Mouse (Mus musculus) frontal cortex, postnatal 25 days (tissue): ENCODE results near the gene Tbcel.

Experiments used
- DNase-seq, 2 experiments: peaks; one replicate each; pipeline ENCODE4 v3.0.0; 2022; ENCODE audit warnings: low spot score in 2 of 2

Gene Tbcel

DNA sequence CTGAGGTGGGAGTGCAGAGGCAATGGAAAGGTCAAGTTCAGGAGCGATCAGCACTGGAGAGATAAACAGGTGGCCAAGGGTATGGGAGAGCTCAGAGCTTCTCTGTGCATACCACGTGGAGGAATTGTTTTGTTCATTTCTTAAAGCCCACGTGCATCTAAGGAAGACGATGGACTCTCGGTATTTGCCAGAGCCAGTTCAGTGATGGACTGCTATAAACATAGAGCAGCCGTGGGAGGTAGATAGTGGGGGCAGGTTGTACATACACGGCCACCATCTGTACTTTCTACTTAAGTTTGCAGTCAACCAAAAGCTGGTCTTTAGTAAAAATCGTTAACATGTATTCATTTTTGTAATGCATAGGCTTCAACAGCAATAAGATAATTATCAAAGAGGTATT, 65.5 kb downstream of the Tbcel start:
- DNase-seq: no peak

DNA sequence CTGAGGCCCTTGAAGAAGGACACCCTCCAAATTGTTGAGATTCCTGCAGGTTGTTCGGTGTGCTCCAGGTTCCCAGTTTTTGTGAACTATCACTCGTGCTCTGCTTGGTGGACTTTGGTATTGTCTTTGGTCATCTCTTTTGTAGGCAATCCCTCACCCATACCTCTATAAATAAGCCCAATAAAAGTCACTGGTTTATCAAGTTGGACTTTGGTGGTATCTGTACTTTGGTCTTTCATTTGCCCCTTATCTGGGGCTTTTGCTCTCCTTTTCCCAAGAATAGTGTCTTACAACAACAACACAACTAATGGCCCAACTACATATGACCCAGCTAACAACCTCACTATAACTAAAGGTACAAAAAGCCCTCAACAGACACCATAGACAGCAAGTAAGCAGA, 66.4 kb downstream of the Tbcel start:
- no peak for DNase-seq

DNA sequence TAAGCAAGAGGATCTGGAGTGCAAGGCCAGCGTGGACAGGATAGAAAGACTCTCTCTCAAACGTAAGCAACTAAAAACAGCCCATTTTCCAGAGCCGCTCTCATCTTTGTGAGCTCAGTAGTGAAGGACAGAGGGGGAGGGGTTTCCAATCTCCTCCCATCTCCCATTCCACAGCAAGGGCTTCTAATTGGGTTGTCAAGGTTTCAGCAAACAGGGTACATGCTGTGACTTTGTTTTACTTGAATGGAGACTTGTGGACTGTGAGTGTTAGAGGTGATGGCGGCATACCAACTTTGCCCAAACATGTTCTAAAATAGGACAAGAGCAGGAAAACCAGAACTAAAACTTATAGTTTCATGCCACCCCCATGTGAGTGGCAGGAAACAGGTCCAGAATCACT, 68.2 kb downstream of the Tbcel start:
- DNase-seq: no peak

DNA sequence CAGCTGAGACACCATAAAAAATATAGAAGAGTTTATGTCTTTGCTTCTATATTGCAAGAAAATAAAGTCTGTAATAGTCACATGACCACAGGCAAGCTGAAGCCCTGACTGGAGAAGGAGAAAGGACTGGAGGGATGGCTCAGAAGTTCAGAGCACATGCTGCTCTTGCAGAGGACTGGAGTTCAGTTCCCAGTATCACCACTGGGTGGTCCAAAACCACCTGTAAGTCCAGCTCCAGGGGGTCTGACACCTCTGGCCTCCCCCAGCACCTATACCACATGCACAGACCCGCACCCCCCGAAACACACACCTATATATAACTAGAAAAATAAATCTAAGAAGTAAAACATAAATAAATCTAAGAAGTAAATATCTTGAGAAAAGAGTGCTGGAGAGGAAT, 75.5 kb downstream of the Tbcel start:
- DNase-seq: no peak

DNA sequence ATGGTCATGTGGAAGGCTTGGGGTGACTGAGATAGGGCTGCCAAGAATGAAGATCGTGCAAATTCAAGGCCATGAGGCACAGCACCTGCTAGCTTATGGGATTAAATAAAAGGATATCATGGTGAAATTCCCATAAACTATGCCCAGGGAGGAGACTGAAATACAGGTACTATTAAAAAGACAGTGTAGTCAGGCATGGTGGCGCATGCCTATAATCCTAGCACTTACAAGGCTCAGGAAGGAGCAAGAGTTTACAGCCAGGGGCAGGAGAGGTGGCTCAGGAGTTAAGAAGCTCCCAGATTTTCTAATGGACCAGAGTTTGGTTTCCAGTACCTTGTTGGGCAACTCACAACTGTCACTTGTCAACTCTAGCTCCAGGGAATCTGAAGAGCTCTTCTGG, 76.0 kb downstream of the Tbcel start:
- DNase-seq: no peak

DNA sequence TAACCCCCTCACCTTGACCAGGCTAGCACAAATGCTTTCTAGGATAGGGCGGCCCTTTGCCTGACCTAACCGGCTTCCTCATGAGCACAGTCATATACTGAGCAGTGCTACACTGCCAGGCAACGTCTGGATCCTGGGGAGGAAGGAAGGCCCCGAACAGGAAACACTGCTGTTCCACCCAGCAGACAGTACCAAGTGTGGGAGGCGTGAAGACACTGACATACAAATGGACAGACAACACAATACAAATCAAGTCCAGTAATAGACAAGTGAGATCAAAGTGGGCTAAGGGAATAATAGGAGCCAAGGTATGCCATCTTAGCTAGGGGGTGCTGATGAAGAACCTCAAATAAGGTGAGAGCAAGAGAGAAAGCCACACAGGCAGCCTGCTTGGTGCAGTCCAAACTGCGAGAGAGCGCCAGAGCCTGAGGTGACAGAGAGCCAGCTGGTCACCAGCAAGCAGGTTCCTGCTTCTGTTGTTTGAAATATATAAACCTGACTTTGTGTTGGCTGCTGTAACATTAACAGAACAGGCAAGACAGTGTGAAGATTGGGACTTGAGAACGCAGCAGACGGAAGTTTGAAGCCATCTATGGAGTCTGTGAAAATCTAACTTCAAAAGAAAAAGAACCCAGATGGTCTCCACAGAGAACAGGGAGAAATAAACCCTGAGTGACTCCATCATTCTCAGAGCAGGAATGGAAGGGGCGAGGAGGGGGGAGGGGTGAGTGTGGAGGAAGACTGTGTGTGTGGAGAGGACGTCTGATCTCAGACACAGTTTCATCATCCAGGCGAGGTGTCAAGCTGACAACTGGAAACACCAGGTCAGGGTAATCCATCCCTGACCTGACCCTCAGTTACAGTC, 79.3 kb downstream of the Tbcel start:
- no peak for DNase-seq

DNA sequence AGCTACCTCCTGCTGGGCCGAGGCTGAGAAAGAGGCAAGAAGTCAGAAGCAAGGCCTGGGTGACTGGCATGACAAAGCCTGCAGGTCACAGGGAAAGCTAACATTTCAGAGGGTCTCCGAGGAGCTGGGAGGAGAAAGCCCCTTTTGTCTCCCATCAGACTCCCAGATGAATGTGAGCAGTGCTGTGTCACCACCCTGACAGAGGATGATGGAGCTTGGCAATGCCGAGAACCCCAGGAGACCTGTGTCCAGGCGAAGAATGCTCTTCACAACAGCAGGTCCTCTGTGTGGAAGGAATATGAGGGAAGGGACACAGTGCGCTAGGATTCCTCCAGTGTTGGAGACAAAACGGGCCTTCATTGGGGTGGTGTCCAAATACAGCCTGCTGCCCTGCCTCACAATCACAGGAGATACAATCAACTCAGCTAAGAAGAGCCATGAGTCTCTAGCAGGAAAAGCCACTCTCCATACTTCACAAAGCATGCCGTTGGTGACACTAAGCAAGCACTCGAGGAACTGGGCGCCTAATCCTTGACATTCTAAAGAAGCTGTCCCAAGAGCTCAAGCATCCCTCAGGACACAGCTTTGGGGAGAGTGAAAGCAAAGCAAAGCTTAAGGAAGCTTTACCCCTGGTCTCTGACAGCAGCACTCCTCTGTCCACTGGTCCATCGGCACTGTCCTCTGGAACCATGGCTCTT, 80.8 kb downstream of the Tbcel start:
- DNase-seq: no peak

DNA sequence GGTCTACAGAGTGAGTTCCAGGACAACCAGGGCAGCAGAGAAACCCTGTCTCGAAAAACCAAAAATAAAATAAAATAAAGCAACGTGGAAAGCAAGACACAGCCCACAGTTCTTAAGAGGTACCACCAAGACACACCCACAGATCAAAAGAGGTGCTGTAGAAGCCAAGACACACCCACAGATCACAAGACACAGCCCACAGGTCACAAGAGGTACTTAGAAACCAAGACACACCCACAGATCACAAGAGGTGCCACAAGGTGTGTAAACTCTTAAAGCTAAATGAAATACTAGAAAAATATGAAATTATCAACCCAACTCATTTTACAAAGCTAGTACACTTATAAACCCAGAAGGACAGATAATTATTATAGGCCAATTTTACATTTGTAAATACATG, 84.0 kb downstream of the Tbcel start:
- DNase-seq: no peak

DNA sequence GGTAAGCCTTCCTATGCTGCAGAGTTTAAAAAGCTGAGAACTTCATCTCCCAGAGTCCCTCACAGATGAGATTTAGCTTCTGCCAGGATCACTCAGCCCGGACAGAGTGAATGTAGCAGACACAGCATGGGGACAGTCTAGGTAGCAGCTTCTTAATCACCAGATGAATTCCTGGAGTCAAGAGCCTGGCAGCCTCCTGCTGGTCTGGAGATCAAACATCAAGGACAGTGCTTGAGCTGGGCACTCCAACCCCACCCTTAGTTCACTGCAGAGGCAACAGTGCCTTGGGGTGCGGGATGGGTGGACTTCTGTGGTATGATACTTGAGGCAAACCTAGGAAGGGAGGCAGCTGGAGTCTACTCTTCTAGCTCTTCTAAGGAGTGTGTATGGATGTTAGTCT, 87.9 kb downstream of the Tbcel start:
- DNase-seq: no peak

DNA sequence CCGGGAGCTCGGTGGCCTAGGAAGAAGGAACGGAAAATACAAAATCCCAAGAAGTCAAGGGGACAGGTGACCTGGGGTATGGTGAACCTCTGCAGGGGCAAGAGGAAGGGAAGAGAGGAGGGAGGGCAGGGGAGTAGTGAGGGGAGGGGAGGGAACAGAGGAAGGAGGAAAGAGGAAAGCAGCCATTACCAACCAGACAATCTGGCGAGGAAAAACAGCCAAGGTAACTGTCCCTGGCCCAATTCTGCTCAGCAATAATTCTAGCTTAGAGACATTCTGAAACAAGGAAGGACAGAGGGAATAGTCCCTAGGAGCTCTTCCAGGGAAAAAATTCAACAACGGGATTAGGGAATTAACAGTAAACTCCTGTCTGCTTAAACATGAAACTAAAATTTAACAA, 88.8 kb downstream of the Tbcel start:
- DNase-seq: no peak

DNA sequence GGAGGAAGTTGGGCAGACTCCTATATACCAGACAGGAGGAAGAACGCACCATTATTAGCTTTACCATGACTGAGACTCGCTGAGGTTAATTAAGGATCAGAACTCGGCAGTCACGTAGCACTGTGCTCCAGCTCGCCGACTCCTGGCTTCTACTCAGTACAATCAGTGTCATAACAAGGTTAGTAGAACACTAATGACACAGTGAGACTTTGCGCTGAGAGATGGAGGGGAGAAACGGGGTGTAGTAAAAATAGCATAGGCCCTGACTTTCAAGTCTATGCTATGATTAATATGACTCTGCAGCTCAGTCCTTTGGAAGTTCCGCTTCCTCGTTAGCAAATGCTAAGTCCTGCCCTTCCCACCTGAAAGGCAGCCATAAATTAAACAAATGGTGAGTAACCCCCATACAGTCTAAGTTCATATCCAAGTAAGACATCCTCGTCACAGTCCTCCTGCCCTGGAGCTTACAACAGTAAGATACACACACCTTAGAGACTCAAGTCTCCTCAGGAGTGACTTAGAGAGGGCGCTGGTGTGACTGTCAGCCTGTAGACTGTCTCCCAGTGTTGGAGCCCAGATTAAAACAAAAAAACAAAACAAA, 90.2 kb downstream of the Tbcel start:
- DNase-seq: no peak

DNA sequence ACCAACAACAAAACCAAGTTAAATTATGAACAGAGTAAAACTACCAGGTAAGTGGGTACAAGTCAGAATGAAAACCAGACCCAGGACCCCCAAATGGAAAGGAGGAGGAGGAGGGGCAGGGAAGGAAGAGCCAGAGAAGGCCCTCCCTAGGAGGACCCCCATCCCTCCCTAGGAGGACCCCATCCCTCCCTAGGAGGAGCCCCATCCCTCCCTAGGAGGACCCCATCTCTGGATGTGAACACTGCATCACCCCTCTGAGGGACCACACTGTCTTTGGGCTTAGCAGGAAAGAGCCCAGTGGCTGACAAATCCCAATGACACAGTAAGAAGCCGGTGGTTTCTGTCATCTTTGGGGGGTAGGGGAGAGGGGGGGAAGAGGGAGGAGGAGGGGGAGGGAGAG, 92.4 kb downstream of the Tbcel start:
- DNase-seq: no peak

DNA sequence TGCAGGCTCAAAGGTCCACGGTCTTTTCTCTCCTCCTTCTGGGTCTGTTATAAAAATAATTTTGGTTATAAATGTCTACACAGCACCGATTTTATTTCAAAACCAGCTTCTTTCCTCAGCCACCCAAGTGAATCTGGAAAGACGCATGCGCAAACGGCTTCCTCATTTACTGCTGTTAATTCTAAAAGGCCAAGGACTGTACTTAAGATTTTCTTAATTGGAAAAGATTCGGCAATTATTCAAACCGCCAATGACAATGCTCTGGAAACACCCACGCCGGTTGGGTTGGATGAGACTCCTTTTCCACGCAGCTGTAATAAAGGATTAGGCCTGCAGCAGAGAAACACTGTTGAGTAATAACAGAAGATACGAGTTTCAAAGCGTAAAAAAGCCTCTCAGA, 94.3 kb downstream of the Tbcel start:
- DNase-seq: no peak

DNA sequence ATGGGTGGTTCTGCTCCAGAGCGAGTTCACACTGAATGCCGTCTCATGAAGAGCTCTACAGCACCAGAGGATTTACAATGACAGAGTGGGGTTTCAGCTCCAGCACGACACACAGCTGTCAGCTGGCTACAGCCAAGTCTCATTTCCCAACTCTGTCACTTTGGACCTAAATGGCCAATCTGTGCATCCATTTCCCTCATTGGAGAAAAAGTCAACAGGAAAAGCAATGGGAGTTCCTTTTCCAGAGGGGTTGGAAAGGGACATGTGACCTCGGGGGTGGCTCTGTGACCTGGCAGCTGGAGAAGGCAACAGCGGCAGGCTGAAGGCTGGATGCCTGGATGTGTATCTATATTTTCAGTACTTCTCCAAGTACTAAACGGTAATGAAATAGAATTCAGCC, 96.3 kb downstream of the Tbcel start:
- no peak for DNase-seq

DNA sequence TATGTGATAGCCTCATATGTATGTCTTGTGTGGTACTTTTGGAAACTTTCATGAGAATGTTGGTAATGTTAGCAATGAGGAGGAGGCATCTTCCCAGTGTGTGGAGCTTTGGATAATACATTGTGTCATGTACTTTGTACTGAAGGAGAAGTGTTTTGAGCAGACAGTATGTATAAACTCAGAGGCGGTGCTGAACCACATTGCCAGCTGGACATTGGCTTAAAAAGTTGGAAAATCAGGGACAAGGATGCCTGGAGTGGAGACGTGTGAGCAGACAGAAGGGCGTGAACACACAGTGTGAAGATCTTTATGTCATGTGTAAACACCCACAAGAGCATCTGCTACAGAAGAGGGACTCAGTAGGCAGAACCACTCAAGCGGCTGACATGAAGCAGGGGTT, 101.9 kb downstream of the Tbcel start:
- no peak for DNase-seq

DNA sequence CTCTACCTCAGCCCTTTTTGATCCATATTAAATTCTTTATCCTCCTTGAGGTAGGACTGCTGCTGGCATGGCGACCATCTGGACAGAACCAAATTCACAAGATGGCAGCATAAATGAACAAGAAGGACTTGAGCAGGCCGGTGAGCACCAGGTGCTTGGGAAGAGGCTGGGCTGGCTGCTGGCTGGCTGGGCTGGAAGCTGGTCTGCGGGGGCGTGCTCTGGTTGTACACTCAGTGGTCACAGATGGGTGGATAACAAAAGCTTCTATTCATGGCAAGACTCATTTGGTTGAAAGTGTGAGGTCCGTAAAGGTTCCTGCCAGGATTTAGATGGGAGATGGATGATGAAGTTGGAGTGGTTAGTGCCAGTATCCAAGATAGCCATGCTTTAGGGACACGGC, 106.1 kb downstream of the Tbcel start:
- no peak for DNase-seq

DNA sequence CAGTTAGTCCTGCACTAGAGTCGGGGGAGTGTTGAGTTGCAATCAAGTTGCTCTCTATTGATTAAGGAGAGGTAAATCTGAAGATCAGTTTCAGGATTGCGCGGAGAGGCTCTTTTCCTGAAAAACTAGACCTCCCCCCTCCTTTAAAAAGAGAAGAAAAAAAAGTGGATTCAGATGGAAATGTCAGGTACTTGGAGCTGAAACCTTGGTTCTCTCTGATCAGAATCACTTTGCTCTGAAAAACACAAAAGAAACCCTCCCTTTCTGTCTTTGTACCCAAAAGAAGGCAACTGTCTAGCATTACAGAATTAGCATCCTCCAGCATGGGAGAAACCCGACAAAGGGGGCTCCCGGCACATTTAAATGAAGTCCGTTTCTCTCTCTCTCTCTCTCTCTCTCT, 107.8 kb downstream of the Tbcel start, which contains the start of gene Tecta:
Tecta (minus strand) TSS at position 101 of the 400 bp plus-strand sequence.
- no peak for DNase-seq

DNA sequence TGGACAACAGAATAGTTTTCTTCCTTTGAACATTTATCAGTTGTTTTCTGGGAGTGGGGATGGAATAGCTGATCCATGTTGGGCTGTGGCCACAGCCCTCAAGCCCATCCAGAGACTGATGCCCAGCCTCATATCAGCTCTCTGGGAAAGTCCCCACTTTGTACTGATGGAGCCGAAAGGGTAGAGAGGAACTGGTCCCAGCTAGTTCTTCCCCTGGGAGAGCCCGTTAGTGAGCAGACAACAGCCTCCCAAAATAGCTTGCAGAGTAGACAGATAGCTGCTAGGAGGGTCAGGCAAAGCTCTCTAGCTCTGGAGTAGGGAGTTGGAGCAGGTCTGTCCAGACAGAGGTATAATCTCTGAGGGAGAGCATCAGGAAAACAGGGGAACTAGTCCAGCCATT, 111.5 kb downstream of the Tbcel start:
- DNase-seq: no peak

DNA sequence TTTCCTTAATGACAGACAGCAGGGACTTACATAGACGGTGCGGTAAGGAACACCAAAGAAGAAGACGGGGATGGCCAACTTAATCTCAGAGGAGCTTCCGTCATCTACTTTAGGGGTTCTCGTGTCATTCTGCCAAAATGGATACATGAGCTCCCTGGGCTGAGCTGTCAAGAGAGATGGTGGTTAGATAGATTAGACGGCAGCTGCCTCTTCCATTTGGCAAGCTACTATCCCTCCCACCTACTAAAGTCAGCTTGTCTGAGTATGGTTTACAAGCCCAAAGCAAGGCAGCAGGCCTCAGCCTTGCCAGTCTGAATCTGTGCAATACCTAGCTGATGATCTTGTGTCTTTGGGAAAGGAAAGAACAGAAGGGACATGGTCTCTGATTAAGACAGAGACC, 112.7 kb downstream of the Tbcel start:
- no peak for DNase-seq

DNA sequence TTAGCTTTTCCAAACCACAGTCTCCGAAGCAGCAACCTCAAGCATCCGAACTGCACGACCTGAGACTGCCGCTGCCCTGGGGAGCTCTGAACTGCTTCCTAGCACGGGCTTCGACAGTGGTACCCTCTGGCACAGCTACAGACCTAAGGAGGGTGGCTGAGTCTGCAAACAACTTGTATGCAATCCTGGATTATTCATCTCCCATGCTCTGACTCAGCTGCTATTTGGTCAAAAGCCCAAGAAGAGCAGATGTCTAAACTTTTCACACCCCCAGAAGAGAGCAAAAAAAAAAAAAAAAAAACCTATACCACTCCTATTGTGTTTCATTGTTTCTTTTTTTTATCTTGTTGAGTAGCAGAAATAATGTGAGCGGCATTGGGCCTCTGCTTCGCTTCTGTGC, 113.3 kb downstream of the Tbcel start:
- no peak for DNase-seq

DNA sequence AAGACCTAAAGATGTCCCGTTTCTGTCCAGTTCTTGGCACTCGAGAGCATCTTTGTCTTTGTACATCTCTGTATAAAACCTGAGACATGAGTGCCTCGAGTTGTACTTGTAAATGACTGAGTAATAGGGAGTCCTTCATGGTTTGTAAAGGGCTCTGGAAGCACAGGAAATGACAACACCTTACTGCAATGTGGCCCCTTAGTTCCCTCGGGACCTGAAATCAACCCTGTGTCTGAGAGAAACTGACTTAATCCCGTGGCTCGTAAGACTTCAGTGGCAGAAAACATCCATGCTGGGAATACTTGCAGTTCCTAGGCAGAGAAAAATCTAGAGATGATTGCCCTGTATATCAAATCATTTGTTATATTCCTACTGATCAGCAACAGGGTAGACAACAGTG, 114.7 kb downstream of the Tbcel start:
- DNase-seq: no peak

DNA sequence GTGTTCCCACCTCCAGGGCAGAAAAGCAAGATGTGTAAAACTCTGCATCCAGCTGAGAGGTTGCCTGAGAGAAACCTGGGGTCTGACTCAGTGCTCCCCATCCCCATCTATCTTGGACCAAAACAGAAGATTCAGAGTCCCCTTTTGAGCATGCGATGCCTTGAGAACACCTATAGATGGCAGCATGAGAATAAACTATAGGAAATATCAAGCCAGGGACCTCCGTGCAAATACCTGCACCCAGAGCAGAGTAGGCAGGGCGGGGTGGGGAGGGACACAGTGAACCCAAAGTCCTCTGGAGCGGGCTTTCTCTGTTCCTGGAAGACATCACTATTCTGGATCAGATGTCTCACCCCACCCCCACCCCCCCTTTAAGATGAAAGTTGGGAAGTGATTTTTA, 119.1 kb downstream of the Tbcel start:
- DNase-seq: no peak

DNA sequence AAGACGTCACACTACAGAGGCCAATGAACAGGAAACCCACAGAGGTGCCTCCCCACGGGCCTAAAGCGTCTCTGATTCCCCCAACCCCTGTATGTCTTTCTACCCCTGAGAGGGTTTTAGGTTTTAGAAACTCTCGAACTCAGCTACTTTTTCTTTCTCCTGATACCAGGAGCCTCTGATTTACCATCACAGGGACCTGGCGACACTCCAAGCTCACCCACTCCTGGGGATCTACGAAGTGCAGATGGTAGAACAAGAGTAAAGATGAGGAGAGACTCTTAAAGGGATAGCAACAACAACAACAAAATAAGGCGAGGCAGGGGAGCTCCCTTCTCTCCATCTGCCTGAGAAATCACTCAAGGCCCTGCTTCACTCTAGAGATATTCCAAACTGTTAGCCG, 120.6 kb downstream of the Tbcel start:
- no peak for DNase-seq
